Mouse (Mus musculus) E14TG2a.4 (cell line): ENCODE measurements at regions not wholly inside any gene's neighbourhood (a gene's known extent, or its start where the extent isn't known, plus 50 kb on each side); places are given as distances from the start of the nearest gene placed in this dataset.

ENCODE experiments used
- CTCF ChIP-seq: conservative IDR thresholded peaks from 2 replicates; pipeline ENCODE4 v1.5.1; 2014; ENCODE audit warnings: low read length
- POU5F1 ChIP-seq: IDR thresholded peaks from 2 replicates; pipeline ENCODE4 v1.6.1; 2014; ENCODE audit warnings: low read length, borderline replicate concordance

GRCm38 (mm10) chr2:172660916-172661315 is 111.5 kb downstream of the Tfap2c start:
- TF ChIP-seq CTCF: no peak
- TF ChIP-seq POU5F1: no peak
